Mouse (Mus musculus): ENCODE results near the gene Sipa1l3.

Gene Sipa1l3

GRCm38 (mm10) chr7:29337766-29338165, 180.7 kb downstream of the Sipa1l3 start:
- in situ Hi-C loops (cut with MseI, MboI): no loop called here

GRCm38 (mm10) chr7:29336795-29337319, 181.6 kb downstream of the Sipa1l3 start:
- in situ Hi-C loops (cut with MseI, MboI): no loop called here

GRCm38 (mm10) chr7:29335841-29336671, 182.4 kb downstream of the Sipa1l3 start:
- in situ Hi-C loops (cut with MseI, MboI): no loop called here

- in situ Hi-C loops (cut with MseI, MboI): no loop called here
These were observed 183.2 kb downstream of the Sipa1l3 start for GRCm38 (mm10) chr7:29335276-29335675.

GRCm38 (mm10) chr7:29334156-29334555, 184.3 kb downstream of the Sipa1l3 start:
- in situ Hi-C loops (cut with MseI, MboI): no loop called here

- in situ Hi-C loops (cut with MseI, MboI): no loop called here
These were observed 189.5 kb downstream of the Sipa1l3 start for GRCm38 (mm10) chr7:29328984-29329383.

GRCm38 (mm10) chr7:29327087-29327486, 191.4 kb downstream of the Sipa1l3 start:
- in situ Hi-C loops (cut with MseI, MboI): no loop called here

GRCm38 (mm10) chr7:29319337-29320307, 198.8 kb downstream of the Sipa1l3 start:
- in situ Hi-C loops (cut with MseI, MboI): no loop called here

- in situ Hi-C loops (cut with MseI, MboI): no loop called here
These were observed 200.1 kb downstream of the Sipa1l3 start for GRCm38 (mm10) chr7:29318115-29318911.

GRCm38 (mm10) chr7:29317558-29317957, 200.9 kb downstream of the Sipa1l3 start:
- in situ Hi-C loops (cut with MseI, MboI): no loop called here

GRCm38 (mm10) chr7:29316976-29317375, 201.5 kb downstream of the Sipa1l3 start:
- in situ Hi-C loops (cut with MseI, MboI): no loop called here

GRCm38 (mm10) chr7:29316137-29316734, 202.2 kb downstream of the Sipa1l3 start:
- in situ Hi-C loops (cut with MseI, MboI): no loop called here

GRCm38 (mm10) chr7:29314844-29315628, 203.4 kb downstream of the Sipa1l3 start:
- in situ Hi-C loops (cut with MseI, MboI): no loop called here

- in situ Hi-C loops (cut with MseI, MboI): no loop called here
These were observed 204.7 kb downstream of the Sipa1l3 start for GRCm38 (mm10) chr7:29313572-29314261.

GRCm38 (mm10) chr7:29313051-29313450, 205.4 kb downstream of the Sipa1l3 start:
- in situ Hi-C loops (cut with MseI, MboI): no loop called here

GRCm38 (mm10) chr7:29309749-29310148, 208.7 kb downstream of the Sipa1l3 start:
- in situ Hi-C loops (cut with MseI, MboI): loop anchor here in 1 of 2 experiments (10.0 kb wide), 1 partner anchor 205 kb away; the partner anchor contains the start of gene Sipa1l3

GRCm38 (mm10) chr7:29309221-29309721, 209.2 kb downstream of the Sipa1l3 start:
- in situ Hi-C loops (cut with MseI, MboI): loop anchor here in 1 of 2 experiments (10.0 kb wide), 1 partner anchor 206 kb away; the partner anchor contains the start of gene Sipa1l3

GRCm38 (mm10) chr7:29307350-29308104, 210.9 kb downstream of the Sipa1l3 start:
- in situ Hi-C loops (cut with MseI, MboI): loop anchor here in 1 of 2 experiments (10.0 kb wide), 1 partner anchor 207 kb away; the partner anchor contains the start of gene Sipa1l3

Data from mouse trophoblast stem cell (cell line).